Mouse (Mus musculus) E14TG2a.4 (cell line): ENCODE results near the gene Usf1.

ENCODE experiments used
- H3K27me3 ChIP-seq: 2 replicates; pipeline ENCODE4 v1.6.1; 2014; ENCODE audit warnings: low read length, control low read depth; ENCODE audit not compliant: insufficient read depth
- H3K36me3 ChIP-seq: 2 replicates; pipeline ENCODE4 v1.6.1; 2014; ENCODE audit warnings: low read length, control low read depth; ENCODE audit not compliant: insufficient read depth
- H3K4me1 ChIP-seq: replicated peaks from 2 replicates; pipeline ENCODE4 v1.6.1; 2014; ENCODE audit warnings: low read depth, low read length, control low read depth
- H3K4me3 ChIP-seq: replicated peaks from 2 replicates; pipeline ENCODE4 v1.5.1; 2014; ENCODE audit warnings: mild to moderate bottlenecking, low read length
- H3K9me3 ChIP-seq: 2 replicates; pipeline ENCODE4 v1.6.1; 2014; ENCODE audit warnings: low read length, control low read depth
- CTCF ChIP-seq: conservative IDR thresholded peaks from 2 replicates; pipeline ENCODE4 v1.5.1; 2014; ENCODE audit warnings: low read length
- NANOG ChIP-seq: IDR thresholded peaks from 2 replicates; pipeline ENCODE4 v1.6.1; 2014; ENCODE audit warnings: borderline replicate concordance, low read length, mixed read lengths
- POU5F1 ChIP-seq: IDR thresholded peaks from 2 replicates; pipeline ENCODE4 v1.6.1; 2014; ENCODE audit warnings: low read length, borderline replicate concordance

Usf1 gene

GRCm38 (mm10) chr1:171382096-171382620 lies 29.0 kb upstream of the Usf1 start:
- H3K9me3 ChIP-seq: no peaks in the 10 kb centered on the region
- TF ChIP-seq CTCF (no peak), NANOG (no peak), POU5F1 (no peak)
- H3K36me3 ChIP-seq: no peaks in the 10 kb centered on the region
- H3K4me3 ChIP-seq: no peak overlapping the region
- peaks cover 33% of the 10 kb centered on the region for H3K27me3 ChIP-seq
- H3K4me1 ChIP-seq: peaks cover 65% of the 10 kb centered on the region

GRCm38 (mm10) chr1:171384361-171384760 lies 26.8 kb upstream of the Usf1 start:
- H3K27me3 ChIP-seq: peaks cover 29% of the 10 kb centered on the region
- H3K4me1 ChIP-seq: peaks cover 71% of the 10 kb centered on the region
- TF ChIP-seq CTCF (no peak), NANOG (no peak), POU5F1 (no peak)
- no peaks in the 10 kb centered on the region for H3K36me3 ChIP-seq
- no peak overlapping the region; the same call in 1 of the 2 replicates for H3K4me3 ChIP-seq
- no peaks in the 10 kb centered on the region for H3K9me3 ChIP-seq

- peak overlapping the region; percentile 8; the same call in 1 of the 2 replicates for H3K4me3 ChIP-seq
- H3K4me1 ChIP-seq: peaks cover 71% of the 10 kb centered on the region
- H3K9me3 ChIP-seq: no peaks in the 10 kb centered on the region
- H3K36me3 ChIP-seq: no peaks in the 10 kb centered on the region
- H3K27me3 ChIP-seq: peaks cover 23% of the 10 kb centered on the region
- TF ChIP-seq NANOG: no peak
- no peak for TF ChIP-seq POU5F1
- peak; percentile 29 for TF ChIP-seq CTCF
Observed at GRCm38 (mm10) chr1:171385171-171385570, 25.9 kb upstream of the Usf1 start.

- Histone ChIP-seq H3K36me3 (no peaks in the 10 kb centered on the region), H3K9me3 (no peaks in the 10 kb centered on the region), H3K4me1 (peaks cover 69% of the 10 kb centered on the region), H3K27me3 (peaks cover 11% of the 10 kb centered on the region; the same call in 1 of the 2 replicates), H3K4me3 (no peak overlapping the region)
- peak; percentile 59 for TF ChIP-seq CTCF
- TF ChIP-seq POU5F1: no peak
Observed at GRCm38 (mm10) chr1:171387099-171387498, 24.0 kb upstream of the Usf1 start.

GRCm38 (mm10) chr1:171388376-171389102 lies 22.6 kb upstream of the Usf1 start, which contains the start of gene Arhgap30:
Gene Arhgap30, plus strand, starts transcription at chr1:171388954.
- no peaks in the 10 kb centered on the region for H3K36me3 ChIP-seq
- H3K4me3 ChIP-seq: peak within 1 kb of the TSS; percentile 69
- no peaks in the 10 kb centered on the region for H3K9me3 ChIP-seq
- peaks cover 64% of the 10 kb centered on the region for H3K4me1 ChIP-seq
- TF ChIP-seq CTCF: no peak
- no peak for TF ChIP-seq POU5F1
- no peak for TF ChIP-seq NANOG
- H3K27me3 ChIP-seq: peaks cover 6% of the 10 kb centered on the region; the same call in 1 of the 2 replicates

- H3K4me3 ChIP-seq: peak overlapping the region; percentile 69
- peaks cover 52% of the 10 kb centered on the region for H3K4me1 ChIP-seq
- H3K9me3 ChIP-seq: no peaks in the 10 kb centered on the region
- TF ChIP-seq POU5F1 (no peak), NANOG (no peak), CTCF (no peak)
- no peaks in the 10 kb centered on the region for H3K36me3 ChIP-seq
- peaks cover 6% of the 10 kb centered on the region; the same call in 1 of the 2 replicates for H3K27me3 ChIP-seq
Observed at GRCm38 (mm10) chr1:171390101-171390500, 21.0 kb upstream of the Usf1 start.

GRCm38 (mm10) chr1:171401821-171402220 lies 9.3 kb upstream of the Usf1 start:
- H3K27me3 ChIP-seq: no peaks in the 10 kb centered on the region
- TF ChIP-seq NANOG (no peak), POU5F1 (no peak), CTCF (no peak)

GRCm38 (mm10) chr1:171402991-171403390 lies 8.1 kb upstream of the Usf1 start:
- Histone ChIP-seq H3K9me3 (no peaks in the 10 kb centered on the region), H3K4me3 (peak overlapping the region; percentile 39; the same call in 1 of the 2 replicates), H3K36me3 (peaks cover 21% of the 10 kb centered on the region), H3K27me3 (no peaks in the 10 kb centered on the region), H3K4me1 (peaks cover 31% of the 10 kb centered on the region)
- TF ChIP-seq POU5F1 (no peak), NANOG (no peak), CTCF (no peak)

More at GRCm38 (mm10) chr1:171401821-171402220, 9.3 kb upstream of the Usf1 start:
- Histone ChIP-seq H3K36me3 (peaks cover 13% of the 10 kb centered on the region; the same call in 1 of the 2 replicates), H3K4me1 (peaks cover 36% of the 10 kb centered on the region), H3K9me3 (no peaks in the 10 kb centered on the region), H3K4me3 (0 out of 2 replicates have a peak overlapping the region, but pooled peaks have one; percentile 39)
